In genomic region chr13:45740369-45740768, GRCm38 (mm10) we compare ENCODE assay signal across 27 mouse cellular contexts.
"Had no signal": no experiment of that assay in that cellular context is flagged by ENCODE, and none has a peak within 500 bp of the region (broad histone marks: within the 10 kb centered on the region; RNA-seq: fewer than 3 reads in every experiment).

No protein-coding gene starts in this region.

- DNase-seq: gastrocnemius, adult 2 months; gastrocnemius, postnatal 10 days; gastrocnemius, postnatal 25 days; heart, adult 2 months; heart, postnatal 10 days; heart, postnatal 4 days; kidney, adult 18-20 months; kidney, adult 8-10 months; kidney, postnatal 10 days; kidney, postnatal 25 days; kidney, postnatal 4 days; layer of hippocampus, adult 9-11 months; layer of hippocampus, postnatal 36 days; left cerebral cortex, postnatal 4 days had no signal

- H3K27ac ChIP-seq: gastrocnemius, adult 2 months; heart, adult 2 months; heart, embryonic 10.5 days; hindbrain, embryonic 10.5 days; hindbrain, embryonic 12.5 days; hindbrain, embryonic 14.5 days; intestine, embryonic 15.5 days; limb, embryonic 13.5 days; limb, embryonic 15.5 days; liver, embryonic 12.5 days; liver, embryonic 14.5 days had no signal

- H3K9ac ChIP-seq: heart, embryonic 12.5 days; hindbrain, embryonic 12.5 days; hindbrain, embryonic 14.5 days; intestine, embryonic 15.5 days; limb, embryonic 13.5 days; limb, embryonic 15.5 days; liver, embryonic 12.5 days; liver, embryonic 14.5 days had no signal

- H3K4me2 ChIP-seq: heart, embryonic 12.5 days; hindbrain, embryonic 12.5 days; hindbrain, embryonic 14.5 days; intestine, embryonic 15.5 days; limb, embryonic 13.5 days; limb, embryonic 15.5 days; liver, embryonic 12.5 days had no signal

- H3K9me3 ChIP-seq: heart, embryonic 10.5 days; heart, embryonic 12.5 days; hindbrain, embryonic 10.5 days; hindbrain, embryonic 12.5 days; intestine, embryonic 15.5 days; limb, embryonic 13.5 days; limb, embryonic 15.5 days; liver, embryonic 12.5 days had no signal

- H3K36me3 ChIP-seq: heart, embryonic 10.5 days; hindbrain, embryonic 10.5 days; hindbrain, embryonic 12.5 days; intestine, embryonic 15.5 days; limb, embryonic 13.5 days; limb, embryonic 15.5 days; liver, embryonic 12.5 days had no signal

- ATAC-seq: hindbrain, embryonic 16.5 days; inflammation-experienced regulatory T-cells, adult 6 months; intestine, embryonic 15.5 days; intestine, postnatal 0 days; liver, embryonic 12.5 days had no signal

- H3K27me3 ChIP-seq: heart, embryonic 12.5 days; hindbrain, embryonic 12.5 days; intestine, embryonic 15.5 days; limb, embryonic 15.5 days; liver, embryonic 12.5 days had no signal

- H3K4me1 ChIP-seq: intestine, embryonic 15.5 days; limb, embryonic 13.5 days; limb, embryonic 15.5 days had no signal

- H3K4me3 ChIP-seq: gastrocnemius, adult 2 months; heart, adult 2 months; heart, embryonic 10.5 days; heart, embryonic 12.5 days; hindbrain, embryonic 10.5 days; hindbrain, embryonic 12.5 days; intestine, embryonic 15.5 days; limb, embryonic 13.5 days; limb, embryonic 15.5 days; liver, embryonic 12.5 days had no signal
